Mouse (Mus musculus) Patski (cell line): Measurements from ENCODE around the gene Chst2. TPM values are rescaled to one million over a fixed set of nuclear protein-coding genes. Genes with fewer than 3 reads are reported as not detected.

Source experiments
- ATAC-seq: fragments of 100-300 bp; one replicate; pipeline ENCODE4 v1.8.0; 2021
- CTCF ChIA-PET: fragments of 350-600 bp; sonication (Branson Sonifier 250); formaldehyde crosslinking; loops from one replicate; lab custom pipeline; 2022; ENCODE audit warnings: inconsistent platforms; lab: Charles Lee
- POLR2A ChIA-PET: fragments of 350-600 bp; sonication (Branson Sonifier 250); formaldehyde crosslinking; loops from one replicate; lab custom pipeline; 2022; ENCODE audit warnings: antibody characterized with exemption, inconsistent platforms; lab: Charles Lee
- DNase-seq: peaks from one replicate; pipeline ENCODE4 v3.0.0-alpha.2; 2011; ENCODE audit warnings: low read depth, low spot score
- H3K27me3 ChIP-seq: fragments of 371-371 bp; one replicate; pipeline ENCODE4 v1.5.1; 2021
- CTCF ChIP-seq: fragments of 100-300 bp; IDR thresholded peaks from one replicate; pipeline ENCODE4 v1.5.1; 2021
- in situ Hi-C: fragments of 300-500 bp; cut with MboI; formaldehyde crosslinking; loops from 3 replicates; pipeline ENCODE4 v1.11.1; 2018; ENCODE audit warnings: low pct_unique_long_range_greater_than_20kb, mixed read lengths
- polyA plus RNA-seq: library from polyadenylated mRNA; unstranded; gene quantifications from one replicate; pipeline ENCODE4 v1.2.3, GENCODE M21; 2021

Gene Chst2
- polyA plus RNA-seq, 1 experiment from 2014 or later: 9.1 TPM

DNA sequence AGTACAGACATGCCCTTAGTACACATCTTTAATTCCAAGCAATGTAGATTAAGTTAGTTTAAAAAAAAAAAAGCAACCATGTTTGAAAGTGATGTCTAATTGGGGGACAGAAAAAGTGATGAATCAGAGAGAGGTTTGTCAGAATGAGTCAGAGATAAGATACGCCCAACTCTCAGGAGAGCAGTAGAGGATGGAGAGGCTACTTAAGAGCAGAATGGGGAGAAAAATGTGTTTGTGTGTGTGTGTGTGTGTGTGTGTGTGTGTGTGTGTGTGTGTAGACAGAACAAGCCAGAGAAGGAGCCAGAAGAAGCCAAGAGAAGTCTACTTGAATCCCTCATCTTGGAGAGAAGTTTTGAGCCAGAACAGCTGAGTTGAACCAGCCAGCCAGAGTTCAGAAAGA, 32.8 kb downstream of the Chst2 start:
- TF ChIP-seq CTCF: no peak
- no peaks in the 10 kb centered on the region for H3K27me3 ChIP-seq
- CTCF ChIA-PET: no interaction called here
- DNase-seq (no peak), ATAC-seq (no peak)
- POLR2A ChIA-PET: no interaction called here
- in situ Hi-C loops: no loop called here

DNA sequence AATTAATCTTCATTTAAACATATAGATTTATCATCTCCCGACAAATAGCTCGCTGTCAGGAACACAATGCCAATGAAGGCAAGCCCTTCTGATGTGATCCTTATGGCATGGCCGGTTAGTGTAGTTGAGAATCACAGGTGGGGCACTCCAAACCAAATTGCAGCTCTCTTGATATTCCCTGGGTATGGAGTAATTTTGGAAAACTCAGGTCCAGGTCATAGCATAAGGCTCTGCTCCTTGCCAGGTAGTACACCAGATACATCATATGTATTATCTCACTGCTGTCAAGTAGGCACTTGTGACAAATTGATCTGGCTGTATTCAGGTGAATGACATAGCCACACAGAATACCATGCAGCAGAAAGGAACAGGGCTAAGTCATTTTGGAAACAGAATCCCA, 40.6 kb downstream of the Chst2 start:
- in situ Hi-C loops: no loop called here
- TF ChIP-seq CTCF: no peak
- POLR2A ChIA-PET: no interaction called here
- H3K27me3 ChIP-seq: no peaks in the 10 kb centered on the region
- CTCF ChIA-PET: interaction anchor here (1.4 kb wide), 1 partner anchor 16 kb away, joined by 3 read pairs; no protein-coding TSS in a partner anchor
- no peak for DNase-seq
- ATAC-seq: no peak

DNA sequence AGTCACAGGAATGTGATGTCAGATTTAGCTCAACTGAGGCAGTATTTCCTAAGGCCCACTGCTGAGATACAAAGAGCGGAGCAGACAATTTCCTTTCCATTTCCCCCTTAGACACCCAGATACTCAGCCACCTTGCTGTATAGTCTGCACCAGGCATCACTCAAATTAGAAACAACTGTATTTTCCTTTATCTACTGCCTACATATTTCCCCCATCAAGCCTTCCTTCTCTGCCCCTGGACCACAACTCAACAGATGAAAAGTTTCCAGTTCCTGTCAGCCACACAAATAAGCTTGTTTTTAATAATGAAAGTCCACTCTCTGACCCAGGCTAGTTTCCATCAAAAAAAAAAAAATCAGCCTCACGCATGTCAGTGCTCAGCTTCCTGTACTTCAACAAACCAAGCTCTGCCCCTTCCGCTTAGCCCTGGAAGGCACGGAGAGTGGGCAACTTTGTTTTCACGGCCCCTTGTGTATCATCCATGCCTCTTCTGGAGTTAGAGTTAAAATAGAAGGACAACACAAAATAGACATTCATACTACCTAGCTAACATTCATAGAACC, 52.6 kb downstream of the Chst2 start:
- POLR2A ChIA-PET: no interaction called here
- no peak for TF ChIP-seq CTCF
- DNase-seq: no peak
- H3K27me3 ChIP-seq: no peaks in the 10 kb centered on the region
- in situ Hi-C loops: no loop called here
- no peak for ATAC-seq
- CTCF ChIA-PET: interaction anchor here (0.6 to 1.2 kb wide), 2 partner anchors 14 to 74 kb away, joined by 3 read pairs; no protein-coding TSS in a partner anchor

DNA sequence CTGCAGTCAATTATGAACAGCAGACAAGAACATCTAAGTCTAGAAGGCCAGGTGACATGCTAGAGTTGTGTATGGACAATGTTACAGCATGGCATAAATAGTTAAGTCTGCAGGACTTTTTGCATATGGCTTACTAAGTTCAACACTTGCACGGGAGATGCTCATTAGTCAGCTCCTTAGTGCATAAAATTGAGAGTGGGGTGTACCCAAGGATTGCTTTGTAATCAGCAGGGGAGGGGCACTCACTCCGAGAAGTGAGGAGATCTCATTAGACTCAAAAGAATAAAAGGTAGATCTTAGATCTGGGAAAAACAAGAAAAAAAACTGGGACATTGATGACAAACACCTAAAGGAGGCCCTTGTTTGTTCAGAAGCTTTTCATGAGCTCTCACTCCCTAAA, 54.6 kb downstream of the Chst2 start:
- ChIA-PET POLR2A (no interaction called here), CTCF (interaction anchor here (1.1 kb wide), 1 partner anchor 36 kb away, joined by 3 read pairs; no protein-coding TSS in a partner anchor)
- no peaks in the 10 kb centered on the region for H3K27me3 ChIP-seq
- no peak for TF ChIP-seq CTCF
- in situ Hi-C loops: no loop called here
- DNase-seq (no peak), ATAC-seq (no peak)

DNA sequence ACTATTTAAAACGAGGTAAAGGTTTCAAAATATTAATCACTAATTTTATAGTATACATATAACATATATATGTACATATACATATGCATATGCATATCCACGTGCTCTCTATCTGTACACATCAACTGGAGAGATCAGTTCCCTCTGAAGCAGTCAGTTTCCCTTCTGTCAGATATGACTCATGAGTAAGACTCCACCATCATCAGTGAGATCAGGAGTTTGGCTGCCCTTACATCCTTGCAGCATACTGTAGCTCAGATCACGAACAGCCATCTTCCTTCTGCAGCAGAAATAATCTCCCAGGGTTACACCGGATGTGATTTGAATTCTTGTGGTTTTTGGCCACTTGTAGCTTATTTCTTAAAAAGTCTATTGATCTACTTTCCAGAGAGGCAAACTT, 56.0 kb downstream of the Chst2 start:
- ChIA-PET POLR2A (no interaction called here), CTCF (interaction anchor here (0.9 to 1.4 kb wide), 2 partner anchors 9 to 462 kb away, joined by 3 to 4 read pairs; no protein-coding TSS in a partner anchor)
- ATAC-seq: no peak
- no peak for TF ChIP-seq CTCF
- DNase-seq: no peak
- in situ Hi-C loops: no loop called here
- no peaks in the 10 kb centered on the region for H3K27me3 ChIP-seq

Other genes with a start within 250 kb of the Chst2 start
- gene U2surp, start 105.3 kb upstream of the Chst2 start, polyA plus RNA-seq: 50.6 TPM
- gene Paqr9, start 152.9 kb upstream of the Chst2 start, polyA plus RNA-seq: 1.6 TPM
- 6.0 TPM for gene Pcolce2, start 230.9 kb upstream of the Chst2 start, polyA plus RNA-seq